Mouse (Mus musculus) gastrocnemius, postnatal 14 days (tissue): ENCODE results near the gene Foxj3. TPM values are rescaled to one million over a fixed set of nuclear protein-coding genes. Genes with fewer than 3 reads are reported as not detected.
A peak's percentile ranks its signal among the peaks of the same experiment; 100 is the strongest.

Source experiments
- DNase-seq: peaks from one replicate; pipeline ENCODE4 v3.0.0; 2021; ENCODE audit warnings: mixed read lengths
- intact Hi-C: fragments of 180-260 bp; cut with DNase I; formaldehyde crosslinking; loops from one replicate; pipeline ENCODE4 v1.15.1; 2025; ENCODE audit warnings: low total_unique reads
- total RNA-seq, 2 experiments: library from RNA; stranded (reverse); gene quantifications; 2 replicates each; pipeline ENCODE4 v1.2.3; 2021

Gene Foxj3
- total RNA-seq, 2 experiments from 2014 or later: 20.7 to 22.9 TPM

- DNase-seq: no peak
- intact Hi-C loops: loop anchor here (5.0 to 10.0 kb wide), 2 partner anchors 34 to 199 kb away; no protein-coding TSS in a partner anchor
Measured at GRCm38 (mm10) chr4:119633342-119633741, 96.5 kb downstream of the Foxj3 start.

GRCm38 (mm10) chr4:119633948-119634347 is 97.1 kb downstream of the Foxj3 start:
- DNase-seq: no peak
- intact Hi-C loops: loop anchor here (5.0 to 10.0 kb wide), 2 partner anchors 33 to 199 kb away; no protein-coding TSS in a partner anchor

GRCm38 (mm10) chr4:119634908-119635660 is 98.3 kb downstream of the Foxj3 start:
- DNase-seq: no peak
- intact Hi-C loops: loop anchor here (5.0 to 10.0 kb wide), 2 partner anchors 32 to 200 kb away; no protein-coding TSS in a partner anchor

GRCm38 (mm10) chr4:119635686-119636085 is 98.9 kb downstream of the Foxj3 start:
- intact Hi-C loops: loop anchor here (10.0 kb wide), 1 partner anchor 201 kb away; no protein-coding TSS in a partner anchor
- no peak for DNase-seq

- intact Hi-C loops: loop anchor here (10.0 kb wide), 1 partner anchor 202 kb away; no protein-coding TSS in a partner anchor
- no peak for DNase-seq
Measured at GRCm38 (mm10) chr4:119636731-119637130, 99.9 kb downstream of the Foxj3 start.

GRCm38 (mm10) chr4:119637176-119637845 is 100.5 kb downstream of the Foxj3 start, which contains the start of gene Guca2a:
Gene Guca2a, plus strand, starts transcription at chr4:119637704.
- DNase-seq: no peak
- intact Hi-C loops: loop anchor here (10.0 kb wide), 1 partner anchor 203 kb away; no protein-coding TSS in a partner anchor

GRCm38 (mm10) chr4:119637946-119638345 is 101.1 kb downstream of the Foxj3 start:
- intact Hi-C loops: loop anchor here (10.0 kb wide), 1 partner anchor 203 kb away; no protein-coding TSS in a partner anchor
- no peak for DNase-seq

GRCm38 (mm10) chr4:119638656-119639055 is 101.9 kb downstream of the Foxj3 start:
- DNase-seq: no peak
- intact Hi-C loops: loop anchor here (10.0 kb wide), 1 partner anchor 204 kb away; no protein-coding TSS in a partner anchor

- intact Hi-C loops: no loop called here
- no peak for DNase-seq
Measured at GRCm38 (mm10) chr4:119642666-119643065, 105.9 kb downstream of the Foxj3 start.

GRCm38 (mm10) chr4:119657011-119657410 is 120.2 kb downstream of the Foxj3 start:
- DNase-seq: no peak
- intact Hi-C loops: no loop called here

GRCm38 (mm10) chr4:119658246-119658645 is 121.4 kb downstream of the Foxj3 start:
- intact Hi-C loops: no loop called here
- no peak for DNase-seq

GRCm38 (mm10) chr4:119658731-119659130 is 121.9 kb downstream of the Foxj3 start, which contains the start of gene Guca2b:
Gene Guca2b, minus strand, starts transcription at chr4:119658954.
- DNase-seq: no peak
- intact Hi-C loops: no loop called here

- no peak for DNase-seq
- intact Hi-C loops: loop anchor here (10.0 kb wide), 1 partner anchor 415 kb away; no protein-coding TSS in a partner anchor
Measured at GRCm38 (mm10) chr4:119660007-119660406, 123.2 kb downstream of the Foxj3 start.

- intact Hi-C loops: loop anchor here (10.0 kb wide), 1 partner anchor 417 kb away; no protein-coding TSS in a partner anchor
- no peak for DNase-seq
Measured at GRCm38 (mm10) chr4:119662151-119662550, 125.3 kb downstream of the Foxj3 start.

GRCm38 (mm10) chr4:119662976-119663375 is 126.2 kb downstream of the Foxj3 start:
- intact Hi-C loops: loop anchor here (10.0 kb wide), 1 partner anchor 418 kb away; no protein-coding TSS in a partner anchor
- no peak for DNase-seq

- no peak for DNase-seq
- intact Hi-C loops: loop anchor here (10.0 kb wide), 1 partner anchor 419 kb away; no protein-coding TSS in a partner anchor
Measured at GRCm38 (mm10) chr4:119663409-119664095, 126.7 kb downstream of the Foxj3 start.

GRCm38 (mm10) chr4:119665166-119665565 is 128.4 kb downstream of the Foxj3 start:
- no peak for DNase-seq
- intact Hi-C loops: loop anchor here (5.0 to 10.0 kb wide), 2 partner anchors 33 to 420 kb away; no protein-coding TSS in a partner anchor

- intact Hi-C loops: loop anchor here (5.0 to 10.0 kb wide), 2 partner anchors 34 to 421 kb away; no protein-coding TSS in a partner anchor
- DNase-seq: no peak
Measured at GRCm38 (mm10) chr4:119666116-119666515, 129.3 kb downstream of the Foxj3 start.

GRCm38 (mm10) chr4:119667454-119667853 is 130.7 kb downstream of the Foxj3 start:
- intact Hi-C loops: loop anchor here (5.0 to 10.0 kb wide), 2 partner anchors 35 to 423 kb away; no protein-coding TSS in a partner anchor
- peak; percentile 35 for DNase-seq
